Mouse (Mus musculus) liver, postnatal 0 days (tissue): ENCODE measurements at regions not wholly inside any gene's neighbourhood (a gene's known extent, or its start where the extent isn't known, plus 50 kb on each side); places are given as distances from the start of the nearest gene placed in this dataset.

Source experiments
- CTCF ChIP-seq: sonication (generic); IDR thresholded peaks from 2 replicates; pipeline ENCODE4 v1.5.1; 2016; ENCODE audit warnings: antibody characterized with exemption, low read depth
- EP300 ChIP-seq: IDR thresholded peaks from 2 replicates; pipeline ENCODE4 v1.6.1; 2016; ENCODE audit warnings: antibody characterized with exemption, low read depth, mild to moderate bottlenecking

GRCm38 (mm10) chr14:76195324-76195723, 84.6 kb downstream of the Nufip1 start:
- no peak for TF ChIP-seq EP300
- TF ChIP-seq CTCF = no peak
